Mouse (Mus musculus) MEL (cell line): ENCODE results near the gene Btnl2. TPM values are rescaled to one million over a fixed set of nuclear protein-coding genes. Genes with fewer than 3 reads are reported as not detected.

Experiments
- DNase-seq: peaks from one replicate; pipeline ENCODE4 v3.0.0; 2011; ENCODE audit warnings: low read depth, low spot score
- H3K27ac ChIP-seq: 2 replicates; pipeline ENCODE4 v1.5.1; 2012; ENCODE audit warnings: low read depth, mild to moderate bottlenecking, control low read depth, low read length, moderate library complexity; ENCODE audit not compliant: control insufficient read depth
- H3K27me3 ChIP-seq, 2 experiments: fragments of 150-350 bp in 1 of 2; sonication (generic) in 1 of 2; 2 replicates each; pipeline ENCODE4 v1.6.1; 2012; ENCODE audit warnings: low read length in 2 of 2, mild to moderate bottlenecking in 2 of 2, improper control_type of control experiment in 1 of 2, moderate library complexity in 1 of 2; ENCODE audit not compliant: insufficient read depth in 2 of 2, control insufficient read depth in 1 of 2
- H3K36me3 ChIP-seq, 2 experiments: 2 replicates each; pipeline ENCODE4 v1.6.1; 2012 to 2014; ENCODE audit warnings: low read length in 2 of 2, improper control_type of control experiment in 1 of 2, inconsistent platforms in 1 of 2, mild to moderate bottlenecking in 1 of 2; ENCODE audit not compliant: insufficient read depth in 2 of 2, control insufficient read depth in 1 of 2
- H3K4me1 ChIP-seq, 2 experiments: fragments of 150-350 bp in 1 of 2; sonication (generic) in 1 of 2; 2 replicates each; pipeline ENCODE4 v1.6.1; 2012; ENCODE audit warnings: low read length in 2 of 2, improper control_type of control experiment in 1 of 2, mild to moderate bottlenecking in 1 of 2; ENCODE audit not compliant: insufficient read depth in 2 of 2, control insufficient read depth in 1 of 2
- H3K4me3 ChIP-seq, 2 experiments: fragments of 150-350 bp in 1 of 2; sonication (generic) in 1 of 2; 2 replicates each; pipeline ENCODE4 v1.5.1; 2012; ENCODE audit warnings: low read depth in 2 of 2, low read length in 2 of 2, mild to moderate bottlenecking in 2 of 2, moderate library complexity in 2 of 2, control low read depth in 1 of 2, improper control_type of control experiment in 1 of 2; ENCODE audit not compliant: control insufficient read depth in 1 of 2, insufficient read depth in 1 of 2
- H3K79me2 ChIP-seq: 2 replicates; pipeline ENCODE4 v1.6.1; 2012; ENCODE audit warnings: mild to moderate bottlenecking, low read length, moderate library complexity; ENCODE audit not compliant: control insufficient read depth, poor library complexity, insufficient read depth
- H3K9ac ChIP-seq: 2 replicates; pipeline ENCODE4 v1.6.1; 2012; ENCODE audit warnings: low read depth, mild to moderate bottlenecking, control low read depth, low read length, moderate library complexity; ENCODE audit not compliant: control insufficient read depth, poor library complexity, severe bottlenecking
- H3K9me3 ChIP-seq: fragments of 150-350 bp; sonication (generic); replicated peaks from 2 replicates; pipeline ENCODE4 v1.6.1; 2012; ENCODE audit warnings: mild to moderate bottlenecking, low read length, improper control_type of control experiment, moderate library complexity; ENCODE audit not compliant: insufficient read depth
- BHLHE40 ChIP-seq: IDR thresholded peaks from 2 replicates; pipeline ENCODE4 v1.6.1; 2012; ENCODE audit warnings: low read depth, mild to moderate bottlenecking, inconsistent platforms, low read length, improper control_type of control experiment, borderline replicate concordance
- CHD1 ChIP-seq: IDR thresholded peaks from 2 replicates; pipeline ENCODE4 v1.6.1; 2012; ENCODE audit warnings: low read depth, mild to moderate bottlenecking, inconsistent platforms, low read length, improper control_type of control experiment
- CHD2 ChIP-seq: IDR thresholded peaks from 2 replicates; pipeline ENCODE4 v1.6.1; 2011; ENCODE audit warnings: low read length, improper control_type of control experiment
- CTCF ChIP-seq, 3 experiments: IDR thresholded peaks in 2 of 3; conservative IDR thresholded peaks in 1 of 3; 2 replicates each; pipeline ENCODE4 v1.5.1; 2011 to 2012; ENCODE audit warnings: low read length in 3 of 3, low read depth in 2 of 3, mild to moderate bottlenecking in 2 of 3, improper control_type of control experiment in 1 of 3, inconsistent platforms in 1 of 3, mixed read lengths in 1 of 3, moderate library complexity in 1 of 3; ENCODE audit not compliant: control insufficient read depth in 1 of 3, insufficient read depth in 1 of 3, poor library complexity in 1 of 3, severe bottlenecking in 1 of 3
- ELF1 ChIP-seq: IDR thresholded peaks from 2 replicates; pipeline ENCODE4 v1.6.1; 2014; ENCODE audit warnings: low read depth, mild to moderate bottlenecking, inconsistent platforms, low read length, improper control_type of control experiment, moderate library complexity
- EP300 ChIP-seq, 2 experiments: IDR thresholded peaks; 2 replicates each; pipeline ENCODE4 v1.6.1; 2011; ENCODE audit warnings: improper control_type of control experiment in 2 of 2, low read length in 2 of 2, low read depth in 1 of 2, mild to moderate bottlenecking in 1 of 2
- ETS1 ChIP-seq: IDR thresholded peaks from 2 replicates; pipeline ENCODE4 v1.6.1; 2012; ENCODE audit warnings: low read depth, mild to moderate bottlenecking, inconsistent platforms, low read length, improper control_type of control experiment, moderate library complexity
- GABPA ChIP-seq: IDR thresholded peaks from 2 replicates; pipeline ENCODE4 v1.6.1; 2012; ENCODE audit warnings: low read depth, mild to moderate bottlenecking, inconsistent platforms, low read length, improper control_type of control experiment, moderate library complexity
- GATA1 ChIP-seq: IDR thresholded peaks from 2 replicates; pipeline ENCODE4 v1.6.1; 2011; ENCODE audit warnings: low read depth, low read length, improper control_type of control experiment
- KAT2A ChIP-seq: conservative IDR thresholded peaks from 2 replicates; pipeline ENCODE4 v1.6.1; 2012; ENCODE audit warnings: low read depth, low read length, improper control_type of control experiment, inconsistent platforms
- MAFK ChIP-seq: IDR thresholded peaks from 2 replicates; pipeline ENCODE4 v1.6.1; 2011; ENCODE audit warnings: low read depth, mild to moderate bottlenecking, low read length, improper control_type of control experiment, borderline replicate concordance
- MAX ChIP-seq: IDR thresholded peaks from 2 replicates; pipeline ENCODE4 v1.6.1; 2011; ENCODE audit warnings: low read length, improper control_type of control experiment
- MAZ ChIP-seq: IDR thresholded peaks from 2 replicates; pipeline ENCODE4 v1.6.1; 2012; ENCODE audit warnings: low read depth, mild to moderate bottlenecking, inconsistent platforms, low read length, improper control_type of control experiment
- MEF2A ChIP-seq: IDR thresholded peaks from 2 replicates; pipeline ENCODE4 v1.6.1; 2014; ENCODE audit warnings: low read depth, mild to moderate bottlenecking, inconsistent platforms, low read length, improper control_type of control experiment; ENCODE audit not compliant: poor library complexity, insufficient replicate concordance, severe bottlenecking; ENCODE audit errors: extremely low read depth
- MXI1 ChIP-seq: IDR thresholded peaks from 2 replicates; pipeline ENCODE4 v1.6.1; 2011; ENCODE audit warnings: mild to moderate bottlenecking, low read depth, low read length, improper control_type of control experiment
- MYB ChIP-seq: IDR thresholded peaks from 2 replicates; pipeline ENCODE4 v1.6.1; 2011; ENCODE audit warnings: mild to moderate bottlenecking, low read depth, low read length, improper control_type of control experiment
- POLR2AphosphoS5 ChIP-seq: IDR thresholded peaks from 2 replicates; pipeline ENCODE4 v1.6.1; 2012; ENCODE audit warnings: low read depth, borderline replicate concordance, mild to moderate bottlenecking, inconsistent platforms, low read length, moderate library complexity, mixed read lengths
- RAD21 ChIP-seq: IDR thresholded peaks from 2 replicates; pipeline ENCODE4 v1.6.1; 2011; ENCODE audit warnings: mild to moderate bottlenecking, low read depth, low read length, improper control_type of control experiment
- RCOR1 ChIP-seq: IDR thresholded peaks from 2 replicates; pipeline ENCODE4 v1.6.1; 2012; ENCODE audit warnings: low read depth, mild to moderate bottlenecking, inconsistent platforms, low read length, improper control_type of control experiment
- TAL1 ChIP-seq: IDR thresholded peaks from 2 replicates; pipeline ENCODE4 v1.6.1; 2012; ENCODE audit warnings: mild to moderate bottlenecking, inconsistent platforms, low read length, moderate library complexity, mixed read lengths
- TBP ChIP-seq: IDR thresholded peaks from 2 replicates; pipeline ENCODE4 v1.8.0; 2011; ENCODE audit warnings: low read depth, low read length, improper control_type of control experiment
- UBTF ChIP-seq: IDR thresholded peaks from 2 replicates; pipeline ENCODE4 v1.6.1; 2012; ENCODE audit warnings: low read depth, mild to moderate bottlenecking, inconsistent platforms, low read length, improper control_type of control experiment, moderate library complexity, borderline replicate concordance; ENCODE audit not compliant: insufficient read depth
- USF2 ChIP-seq, 2 experiments: IDR thresholded peaks; 2 replicates each; pipeline ENCODE4 v1.6.1; 2011 to 2012; ENCODE audit warnings: improper control_type of control experiment in 2 of 2, low read length in 2 of 2, borderline replicate concordance in 1 of 2, inconsistent platforms in 1 of 2, low read depth in 1 of 2, mild to moderate bottlenecking in 1 of 2; ENCODE audit not compliant: insufficient read depth in 1 of 2
- ZMIZ1 ChIP-seq: IDR thresholded peaks from 2 replicates; pipeline ENCODE4 v1.6.1; 2012; ENCODE audit warnings: low read depth, mild to moderate bottlenecking, inconsistent platforms, low read length, improper control_type of control experiment, moderate library complexity
- polyA plus RNA-seq, 2 experiments: library from polyadenylated mRNA; stranded (reverse) in 1 of 2; unstranded in 1 of 2; fragments of >175 nt in 1 of 2; fragments of >200 nt in 1 of 2; gene quantifications; 2 replicates each; pipeline versions ENCODE4 v1.2.1 to v1.2.4; 2012; ENCODE audit warnings: low replicate concordance in 2 of 2, low read depth in 1 of 2; ENCODE audit not compliant: insufficient read length in 2 of 2, insufficient read depth in 1 of 2, missing spikeins in 1 of 2
- total RNA-seq: library from RNA; depleted of rRNA; stranded (reverse); fragments of 300-350 nt; gene quantifications from 2 replicates; pipeline ENCODE4 v1.2.3, GENCODE M21; 2012

Btnl2 gene
- total and polyA plus RNA-seq, 3 experiments: not detected

GRCm38 (mm10) chr17:34392321-34392720 lies 37.7 kb downstream of the Btnl2 start:
- no peaks in the 10 kb centered on the region for H3K4me1 ChIP-seq
- DNase-seq: peak; percentile 28
- no peaks in the 10 kb centered on the region for H3K27me3 ChIP-seq
- TF ChIP-seq MAZ: no peak
- no peak for TF ChIP-seq GABPA
- TF ChIP-seq UBTF: no peak
- TF ChIP-seq USF2 (IDR thresholded peaks at IDR 0.05; ENCODE audit: borderline replicate concordance in 1 of 2, insufficient read depth in 1 of 2, low read depth in 1 of 2, low read length in 2 of 2): no peak
- no peak for TF ChIP-seq TAL1
- TF ChIP-seq ELF1: no peak
- no peak for TF ChIP-seq ETS1
- TF ChIP-seq TBP: no peak
- TF ChIP-seq CTCF (IDR thresholded peaks at IDR 0.05 in 2 of 3, conservative IDR thresholded peaks at IDR 0.05 in 1 of 3; ENCODE audit: control insufficient read depth in 1 of 3, insufficient read depth in 1 of 3, low read depth in 2 of 3, low read length in 3 of 3, poor library complexity in 1 of 3, severe bottlenecking in 1 of 3): no peak
- TF ChIP-seq MEF2A: no peak
- no peak for TF ChIP-seq MXI1
- no peak for TF ChIP-seq EP300 (IDR thresholded peaks at IDR 0.05; ENCODE audit: low read depth in 1 of 2, low read length in 2 of 2)
- no peak for TF ChIP-seq RCOR1
- no peaks in the 10 kb centered on the region for H3K79me2 ChIP-seq
- no peaks in the 10 kb centered on the region for H3K36me3 ChIP-seq
- H3K9me3 ChIP-seq: no peaks in the 10 kb centered on the region
- H3K4me3 ChIP-seq: no peak overlapping the region; a peak in 1 of 4 replicates
- no peak overlapping the region for H3K27ac ChIP-seq
- peak overlapping the region; percentile 11; the same call in 1 of the 2 replicates for H3K9ac ChIP-seq

- peak; percentile 30 for DNase-seq
- no peak for TF ChIP-seq MYB
- no peak for TF ChIP-seq CHD1
- TF ChIP-seq KAT2A: no peak
- no peak for TF ChIP-seq BHLHE40
- no peak for TF ChIP-seq CHD2
- no peak for TF ChIP-seq ZMIZ1
- TF ChIP-seq GATA1: no peak
- TF ChIP-seq RAD21: peak; percentile 2
- TF ChIP-seq MAFK: no peak
- TF ChIP-seq CTCF (IDR thresholded peaks at IDR 0.05 in 2 of 3, conservative IDR thresholded peaks at IDR 0.05 in 1 of 3; ENCODE audit: control insufficient read depth in 1 of 3, insufficient read depth in 1 of 3, low read depth in 2 of 3, low read length in 3 of 3, poor library complexity in 1 of 3, severe bottlenecking in 1 of 3): peak; percentile 30 to 57 (median 41)
- TF ChIP-seq POLR2AphosphoS5: no peak
- TF ChIP-seq MAX: no peak
- TF ChIP-seq USF2 (IDR thresholded peaks at IDR 0.05; ENCODE audit: borderline replicate concordance in 1 of 2, insufficient read depth in 1 of 2, low read depth in 1 of 2, low read length in 2 of 2): no peak
- TF ChIP-seq MAZ: no peak
- H3K27ac ChIP-seq: no peak overlapping the region
- no peaks in the 10 kb centered on the region for H3K9me3 ChIP-seq
- H3K4me1 ChIP-seq: no peaks in the 10 kb centered on the region; a peak in 1 of 4 replicates
- H3K27me3 ChIP-seq: peaks cover 6 to 7% of the 10 kb centered on the region in 2 experiments
- no peaks in the 10 kb centered on the region; a peak in 1 of 4 replicates for H3K36me3 ChIP-seq
- no peaks in the 10 kb centered on the region; the same call in 1 of the 2 replicates for H3K79me2 ChIP-seq
- H3K9ac ChIP-seq: no peak overlapping the region
- H3K4me3 ChIP-seq: no peak overlapping the region
Observed at GRCm38 (mm10) chr17:34397357-34397756, 42.7 kb downstream of the Btnl2 start.
